Mouse (Mus musculus): ENCODE measurements around the gene Gm17359. TPM values are rescaled to one million over a fixed set of nuclear protein-coding genes. Genes with fewer than 3 reads are reported as not detected.

Gm17359 gene
- polyA plus RNA-seq, 1 experiment from 2014 or later, result not detected

GRCm38 (mm10) chr3:79496668-79497067, 160.2 kb downstream of the Gm17359 start:
- Histone ChIP-seq H3K4me2 (no peak overlapping the region), H3K27me3 (no peaks in the 10 kb centered on the region), H3K4me1 (replicated peaks) (no peaks in the 10 kb centered on the region), H3K9me3 (no peaks in the 10 kb centered on the region), H3K9ac (no peak overlapping the region), H3K36me3 (peaks cover 69% of the 10 kb centered on the region), H3K27ac (no peak overlapping the region), H3K4me3 (no peak overlapping the region)
- WGBS, result 88% methylated on average over 6 of the region's 6 CpGs
- ATAC-seq (ENCODE audit: low FRiP score), result no peak

DNA sequence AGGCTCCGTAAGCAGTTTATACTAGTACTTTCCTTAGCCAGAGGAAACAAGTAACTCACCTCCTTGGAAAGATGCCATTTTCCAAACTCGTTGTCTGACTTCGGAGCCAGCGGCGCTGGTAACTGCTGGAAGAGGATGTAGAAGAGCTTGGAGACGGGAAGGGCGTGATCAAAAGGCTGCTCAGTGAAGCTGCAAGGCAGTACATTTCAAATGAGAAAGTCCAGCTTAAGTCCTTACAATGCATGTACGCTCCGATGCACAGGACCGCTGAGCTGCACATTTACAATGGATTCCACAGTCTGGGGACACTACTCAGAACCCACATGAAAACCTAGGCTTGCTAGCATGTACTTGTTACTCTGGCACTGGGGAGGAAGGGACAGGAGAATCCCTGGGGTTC, 163.8 kb downstream of the Gm17359 start:
- no peak overlapping the region for H3K9ac ChIP-seq
- H3K27ac ChIP-seq, result no peak overlapping the region
- ATAC-seq (ENCODE audit: low FRiP score), result no peak
- no peaks in the 10 kb centered on the region for H3K27me3 ChIP-seq
- H3K4me1 ChIP-seq (replicated peaks), result no peaks in the 10 kb centered on the region
- 36% methylated on average over 10 of the region's 10 CpGs for WGBS
- no peak overlapping the region for H3K4me3 ChIP-seq
- peaks cover 44% of the 10 kb centered on the region for H3K36me3 ChIP-seq
- H3K4me2 ChIP-seq, result no peak overlapping the region
- H3K9me3 ChIP-seq, result no peaks in the 10 kb centered on the region

DNA sequence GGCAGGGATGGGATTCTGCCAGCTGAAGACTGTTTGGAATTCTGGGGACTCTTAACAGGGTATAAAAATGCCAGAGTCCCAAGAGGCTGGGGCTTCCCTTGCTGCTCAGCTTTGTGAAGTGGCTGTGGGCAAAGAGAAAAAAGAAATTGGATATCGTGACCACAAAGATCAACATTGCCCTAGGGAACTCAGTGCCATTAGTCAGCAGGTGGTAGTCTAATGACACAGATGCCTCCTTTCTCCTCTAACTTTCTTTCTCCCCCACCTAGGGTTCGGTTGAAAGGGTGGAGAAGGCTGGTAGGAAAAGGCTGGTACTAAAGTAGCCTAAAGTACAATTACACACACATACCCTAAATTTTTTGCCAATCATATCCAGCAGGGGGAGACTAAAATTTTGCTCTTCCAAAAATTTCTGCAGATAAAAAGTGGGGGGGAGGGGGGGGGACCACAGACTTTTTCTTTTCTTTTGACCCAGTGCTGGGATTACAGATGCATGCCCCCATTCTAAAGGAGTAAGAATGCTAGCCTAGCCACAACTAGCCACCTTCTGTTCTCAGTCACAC, 164.8 kb downstream of the Gm17359 start:
- no peak for ATAC-seq (ENCODE audit: low FRiP score)
- H3K9ac ChIP-seq, result no peak overlapping the region
- H3K36me3 ChIP-seq, result peaks cover 46% of the 10 kb centered on the region
- 74% methylated on average over 2 of the region's 2 CpGs for WGBS
- H3K27me3 ChIP-seq, result no peaks in the 10 kb centered on the region
- no peak overlapping the region for H3K4me3 ChIP-seq
- no peaks in the 10 kb centered on the region for H3K9me3 ChIP-seq
- no peak overlapping the region for H3K27ac ChIP-seq
- no peak overlapping the region for H3K4me2 ChIP-seq
- H3K4me1 ChIP-seq (replicated peaks), result no peaks in the 10 kb centered on the region

Other genes with a start within 250 kb of the Gm17359 start
- gene Rapgef2, start 50.1 kb upstream of the Gm17359 start, polyA plus RNA-seq (2015; fragmentation: Nextera tagmentation; extraction: Ambion mirVana), result 8.3 and 9.5 TPM in 2 replicates
- 4.7 and 6.1 TPM in 2 replicates for gene Fnip2, start 231.1 kb downstream of the Gm17359 start, polyA plus RNA-seq (2015; fragmentation: Nextera tagmentation; extraction: Ambion mirVana)